27 mouse cellular contexts compared by ENCODE assay signal in genomic region chr15:87691271-87691955, GRCm38 (mm10).
DNase-seq lines count a peak whose midpoint lies in the region; ATAC-seq lines count a peak whose summit lies in the region.
"Had no signal": no experiment of that assay in that cellular context is flagged by ENCODE, and none has a peak within 500 bp of the region (broad histone marks: within the 10 kb centered on the region; RNA-seq: fewer than 3 reads in every experiment).

No protein-coding gene starts in this region.

- no peak overlapping the region for H3K27ac ChIP-seq in hindbrain, embryonic 11.5 days (ENCODE audit: low read depth, low read length)
- H3K27ac ChIP-seq: forebrain, embryonic 12.5 days; heart, embryonic 10.5 days; heart, embryonic 15.5 days; hindbrain, embryonic 12.5 days; hindbrain, postnatal 0 days; liver, embryonic 13.5 days; midbrain, embryonic 13.5 days had no signal

- no peak overlapping the region for H3K9ac ChIP-seq in hindbrain, embryonic 11.5 days (ENCODE audit: low read depth, low read length)
- H3K9ac ChIP-seq: forebrain, embryonic 12.5 days; forebrain, postnatal 0 days; heart, embryonic 15.5 days; hindbrain, embryonic 12.5 days; liver, embryonic 13.5 days; midbrain, embryonic 13.5 days had no signal

- H3K4me3 ChIP-seq in hindbrain, embryonic 11.5 days (ENCODE audit: low read depth, low read length) = no peak overlapping the region
- H3K4me3 ChIP-seq: forebrain, embryonic 12.5 days; heart, embryonic 10.5 days; heart, embryonic 15.5 days; hindbrain, embryonic 12.5 days; liver, embryonic 13.5 days; midbrain, embryonic 13.5 days had no signal

- no peak for ATAC-seq in hindbrain, embryonic 11.5 days (ENCODE audit: low FRiP score)
- ATAC-seq: forebrain, postnatal 0 days; hindbrain, postnatal 0 days; intestine, embryonic 16.5 days; lung, postnatal 0 days; midbrain, embryonic 13.5 days had no signal

- DNase-seq in left cerebral cortex, postnatal 4 days = peak; percentile 27
- DNase-seq in left cerebral cortex, postnatal 10 days (ENCODE audit: extremely low spot score in 1 of 2, low spot score in 2 of 2) = no peak
- peak; percentile 33 for DNase-seq in cerebellum, adult 8-10 months
- peak; percentile 66 to 69 for DNase-seq in cerebellum, postnatal 25 days
- no peak for DNase-seq in hindbrain, embryonic 11.5 days (ENCODE audit: low spot score)
- DNase-seq in spleen, adult 12 weeks (ENCODE audit: low spot score) = no peak
- no peak for DNase-seq in layer of hippocampus, adult 9-10 months (ENCODE audit: low spot score)
- DNase-seq: adrenal gland, postnatal 10 days; forebrain, postnatal 0 days; gastrocnemius, postnatal 25 days; heart, adult 11 months; kidney, adult 9 months; kidney, postnatal 10 days; liver, embryonic 13.5 days; lung, adult 18-20 months; lung, postnatal 4 days; retina, postnatal 1 day; right cerebral cortex, postnatal 14 days; thymus, postnatal 14 days had no signal

- no peak overlapping the region for H3K4me2 ChIP-seq in hindbrain, embryonic 11.5 days (replicated peaks; ENCODE audit: low read depth, low read length)
- H3K4me2 ChIP-seq: forebrain, embryonic 12.5 days; heart, embryonic 15.5 days; hindbrain, embryonic 12.5 days; liver, embryonic 13.5 days; midbrain, embryonic 13.5 days had no signal

- no peaks in the 10 kb centered on the region; the same call in 1 of the 2 replicates for H3K4me1 ChIP-seq in hindbrain, embryonic 11.5 days (replicated peaks; ENCODE audit: control insufficient read depth, insufficient read depth, low read length)
- H3K4me1 ChIP-seq: liver, embryonic 13.5 days had no signal

- no peaks in the 10 kb centered on the region for H3K9me3 ChIP-seq in hindbrain, embryonic 11.5 days (ENCODE audit: control insufficient read depth, low read length)
- H3K9me3 ChIP-seq: forebrain, embryonic 12.5 days; heart, embryonic 10.5 days; heart, embryonic 15.5 days; hindbrain, embryonic 12.5 days; liver, embryonic 13.5 days; midbrain, embryonic 13.5 days had no signal

- no peaks in the 10 kb centered on the region for H3K27me3 ChIP-seq in hindbrain, embryonic 11.5 days (ENCODE audit: control insufficient read depth, insufficient read depth, low read length)
- H3K27me3 ChIP-seq: forebrain, embryonic 12.5 days; heart, embryonic 15.5 days; hindbrain, embryonic 12.5 days; liver, embryonic 13.5 days; midbrain, embryonic 13.5 days had no signal

- 68% methylated on average over 15 of the region's 15 CpGs for WGBS in hindbrain, embryonic 11.5 days

- intact Hi-C loops in left cerebral cortex, postnatal 4 days (cut with DNase I) = no loop called here
- intact Hi-C loops in left cerebral cortex, postnatal 10 days (cut with DNase I) = no loop called here

- no peaks in the 10 kb centered on the region for H3K36me3 ChIP-seq in hindbrain, embryonic 11.5 days (ENCODE audit: control insufficient read depth, insufficient read depth, low read length)
- H3K36me3 ChIP-seq: heart, embryonic 10.5 days; heart, embryonic 15.5 days; liver, embryonic 13.5 days; midbrain, embryonic 13.5 days had no signal

Comparison
In these comparisons a context has a peak if more than half of its experiments do, and no peak if none do; other contexts are left out.
1. DNase-seq: peak in left cerebral cortex, postnatal 4 days (single experiment), cerebellum, adult 8-10 months (single experiment) and cerebellum, postnatal 25 days (2 of 2); none in left cerebral cortex, postnatal 10 days (0 of 2), hindbrain, embryonic 11.5 days (single experiment), spleen, adult 12 weeks (single experiment) and layer of hippocampus, adult 9-10 months (single experiment).